Mouse (Mus musculus) lung, postnatal 0 days (tissue): ENCODE results near the gene 4930595D18Rik. TPM values are rescaled to one million over a fixed set of nuclear protein-coding genes. Genes with fewer than 3 reads are reported as not detected.

Source experiments
- ATAC-seq: fragments of 200-750 bp; cut with Nextera tagmentation; 2 replicates; pipeline ENCODE4 v1.8.0; 2017; ENCODE audit warnings: moderate library complexity
- DNase-seq: peaks from one replicate; pipeline ENCODE4 v3.0.0-alpha.2; 2016; ENCODE audit warnings: low spot score
- H3K27ac ChIP-seq: fragments of 300-500 bp; sonication (generic); 2 replicates; pipeline ENCODE4 v1.5.1; 2014; ENCODE audit warnings: antibody characterized with exemption, mild to moderate bottlenecking, low read length, mixed read lengths
- H3K27me3 ChIP-seq: fragments of 300-500 bp; sonication (generic); replicated peaks from 2 replicates; pipeline ENCODE4 v1.6.1; 2014; ENCODE audit warnings: low read length, mixed read lengths; ENCODE audit not compliant: insufficient read depth
- H3K36me3 ChIP-seq: fragments of 300-500 bp; sonication (generic); 2 replicates; pipeline ENCODE4 v1.6.1; 2014; ENCODE audit warnings: low read length, mixed read lengths; ENCODE audit not compliant: insufficient read depth
- H3K4me1 ChIP-seq: fragments of 300-500 bp; sonication (generic); 2 replicates; pipeline ENCODE4 v1.6.1; 2014; ENCODE audit warnings: antibody characterized with exemption, low read depth, low read length, mixed read lengths; ENCODE audit not compliant: insufficient read depth
- H3K4me2 ChIP-seq: fragments of 300-500 bp; sonication (generic); replicated peaks from 2 replicates; pipeline ENCODE4 v1.6.1; 2014; ENCODE audit warnings: low read depth, mild to moderate bottlenecking, low read length, moderate library complexity, mixed read lengths
- H3K4me3 ChIP-seq: fragments of 300-500 bp; sonication (generic); 2 replicates; pipeline ENCODE4 v1.5.1; 2014; ENCODE audit warnings: low read depth, low read length
- H3K9ac ChIP-seq: fragments of 300-500 bp; sonication (generic); replicated peaks from 2 replicates; pipeline ENCODE4 v1.6.1; 2014; ENCODE audit warnings: low read depth, mild to moderate bottlenecking
- H3K9me3 ChIP-seq: fragments of 300-500 bp; sonication (generic); 2 replicates; pipeline ENCODE4 v1.6.1; 2016; ENCODE audit warnings: low read length, mixed read lengths
- CTCF ChIP-seq: IDR thresholded peaks from 2 replicates; pipeline ENCODE4 v1.5.1; 2016; ENCODE audit warnings: antibody characterized with exemption, mild to moderate bottlenecking
- EP300 ChIP-seq: IDR thresholded peaks from 2 replicates; pipeline ENCODE4 v1.6.1; 2016; ENCODE audit warnings: antibody characterized with exemption, mild to moderate bottlenecking, control low read depth
- WGBS: fragments of 180-500 bp; shearing (Covaris S2); extraction: QIAGEN DNeasy Blood & Tissue Kit; methylation state at CpG from one replicate; pipeline ENCODE4 v1.1.7; 2014; 5-methylcytosine and 5-hydroxymethylcytosine counted together
- polyA plus RNA-seq: library from polyadenylated mRNA; unstranded; fragments of >200 nt; fragmentation: Nextera tagmentation; extraction: Ambion mirVana; gene quantifications from 2 replicates; pipeline ENCODE4 v1.2.1, GENCODE M21; 2015

4930595D18Rik gene
- polyA plus RNA-seq, result not detected in 2 replicates

- no peak for ATAC-seq
- Histone ChIP-seq H3K4me3 (no peak within 1 kb of the TSS), H3K9ac (no peak within 1 kb of the TSS), H3K4me1 (no peaks in the 10 kb centered on the region), H3K36me3 (no peaks in the 10 kb centered on the region), H3K9me3 (no peaks in the 10 kb centered on the region), H3K27me3 (no peaks in the 10 kb centered on the region), H3K4me2 (no peak within 1 kb of the TSS), H3K27ac (no peak within 1 kb of the TSS)
- TF ChIP-seq EP300, result no peak
- no peak for TF ChIP-seq CTCF
- WGBS, result 52% methylated on average over 5 of the region's 5 CpGs
- DNase-seq, result no peak
Observed at GRCm38 (mm10) chr12:111184476-111184875, at the start of gene 4930595D18Rik. TSS of gene 4930595D18Rik (minus strand) at chr12:111184491.

- Histone ChIP-seq H3K27me3 (no peaks in the 10 kb centered on the region), H3K36me3 (no peaks in the 10 kb centered on the region), H3K9me3 (no peaks in the 10 kb centered on the region), H3K4me2 (no peak overlapping the region), H3K4me3 (no peak overlapping the region), H3K27ac (peak overlapping the region; percentile 78), H3K4me1 (no peaks in the 10 kb centered on the region), H3K9ac (no peak overlapping the region)
- 78% methylated on average over 4 of the region's 4 CpGs for WGBS
- ATAC-seq (0 out of 2 replicates have a peak, but pooled peaks have one; percentile 14), DNase-seq (no peak)
- TF ChIP-seq EP300 (no peak), CTCF (no peak)
Observed at GRCm38 (mm10) chr12:111233798-111234197, 49.5 kb upstream of the 4930595D18Rik start.

GRCm38 (mm10) chr12:111230793-111231192 is 46.5 kb upstream of the 4930595D18Rik start:
- 84% methylated on average over 2 of the region's 2 CpGs for WGBS
- DNase-seq, result no peak
- H3K4me3 ChIP-seq, result no peak overlapping the region
- H3K36me3 ChIP-seq, result no peaks in the 10 kb centered on the region
- H3K9me3 ChIP-seq, result no peaks in the 10 kb centered on the region
- no peak overlapping the region for H3K4me2 ChIP-seq
- H3K9ac ChIP-seq, result no peak overlapping the region
- H3K4me1 ChIP-seq, result no peaks in the 10 kb centered on the region
- TF ChIP-seq EP300, result no peak
- no peak for TF ChIP-seq CTCF
- ATAC-seq, result no peak
- no peaks in the 10 kb centered on the region for H3K27me3 ChIP-seq
- no peak overlapping the region for H3K27ac ChIP-seq

GRCm38 (mm10) chr12:111228488-111228887 is 44.2 kb upstream of the 4930595D18Rik start:
- ATAC-seq, result peak; percentile 71
- no peak overlapping the region for H3K9ac ChIP-seq
- TF ChIP-seq CTCF, result no peak
- TF ChIP-seq EP300, result no peak
- H3K27me3 ChIP-seq, result no peaks in the 10 kb centered on the region
- no peaks in the 10 kb centered on the region for H3K4me1 ChIP-seq
- H3K4me2 ChIP-seq, result no peak overlapping the region
- peak overlapping the region; percentile 32; the same call in 1 of the 2 replicates for H3K27ac ChIP-seq
- DNase-seq, result no peak
- no peaks in the 10 kb centered on the region for H3K36me3 ChIP-seq
- no peak overlapping the region for H3K4me3 ChIP-seq
- H3K9me3 ChIP-seq, result no peaks in the 10 kb centered on the region
- 74% methylated on average over 5 of the region's 5 CpGs for WGBS

GRCm38 (mm10) chr12:111227410-111227809 is 43.1 kb upstream of the 4930595D18Rik start:
- no peaks in the 10 kb centered on the region for H3K27me3 ChIP-seq
- no peaks in the 10 kb centered on the region for H3K36me3 ChIP-seq
- no peak for DNase-seq
- H3K4me2 ChIP-seq, result no peak overlapping the region
- H3K4me3 ChIP-seq, result no peak overlapping the region
- no peak overlapping the region for H3K9ac ChIP-seq
- no peaks in the 10 kb centered on the region for H3K4me1 ChIP-seq
- TF ChIP-seq CTCF (no peak), EP300 (no peak)
- H3K9me3 ChIP-seq, result no peaks in the 10 kb centered on the region
- no peak overlapping the region for H3K27ac ChIP-seq
- 57% methylated on average over 4 of the region's 4 CpGs for WGBS
- no peak for ATAC-seq

GRCm38 (mm10) chr12:111225197-111225780 is 41.0 kb upstream of the 4930595D18Rik start:
- H3K9ac ChIP-seq, result no peak overlapping the region

More at GRCm38 (mm10) chr12:111225197-111225780, 41.0 kb upstream of the 4930595D18Rik start:
- Histone ChIP-seq H3K36me3 (no peaks in the 10 kb centered on the region), H3K4me1 (no peaks in the 10 kb centered on the region), H3K9me3 (no peaks in the 10 kb centered on the region), H3K27me3 (no peaks in the 10 kb centered on the region), H3K27ac (peak overlapping the region; percentile 27; the same call in 1 of the 2 replicates), H3K4me2 (no peak overlapping the region), H3K4me3 (no peak overlapping the region)
- peak; percentile 54 for TF ChIP-seq CTCF
- TF ChIP-seq EP300, result 0 out of 2 replicates have a peak, but pooled peaks have one; percentile 23
- 41% methylated on average over 10 of the region's 10 CpGs for WGBS
- ATAC-seq (peak; percentile 84), DNase-seq (peak; percentile 63)
